Mouse (Mus musculus): Measurements from ENCODE around the gene Abcc8. TPM values are rescaled to one million over a fixed set of nuclear protein-coding genes. Genes with fewer than 3 reads are reported as not detected.

The Abcc8 gene
- polyA plus RNA-seq, 1 experiment, result not detected

DNA sequence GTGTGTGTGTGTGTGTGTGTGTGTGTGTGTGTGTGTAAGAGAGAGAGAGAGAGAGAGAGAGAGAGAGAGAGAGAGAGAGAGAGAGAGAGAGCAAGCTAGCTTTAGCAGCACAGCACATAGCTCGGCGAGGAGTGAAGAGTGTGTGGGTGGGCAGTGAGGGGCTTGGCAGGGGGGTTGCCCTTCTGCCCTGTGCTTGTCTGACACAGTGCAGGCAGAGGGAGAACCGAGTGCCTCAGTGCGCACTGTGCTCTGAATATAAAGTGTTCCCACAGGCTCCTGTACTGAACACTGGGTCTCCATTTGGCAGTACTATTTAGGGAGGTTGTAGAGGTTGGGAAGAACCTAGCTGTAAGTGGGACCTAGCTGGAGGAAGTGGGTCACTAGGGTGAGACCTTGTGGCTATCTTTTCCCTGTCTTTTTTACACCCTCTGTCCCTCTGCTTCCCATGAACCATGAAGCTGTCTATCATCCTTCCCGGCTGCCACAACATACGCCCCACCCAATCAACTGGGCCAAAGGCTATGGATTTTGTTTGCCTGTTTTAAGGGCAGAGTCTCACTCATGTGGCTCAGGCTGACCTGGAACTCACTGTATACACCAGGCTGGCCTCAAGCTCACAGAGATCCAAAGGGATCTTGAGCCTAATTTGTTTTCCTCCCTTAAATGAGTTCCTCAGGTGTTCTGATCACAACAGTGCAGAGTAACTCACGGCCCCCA lies 50.2 kb downstream of the Abcc8 start:
- 73% methylated on average over 7 of the region's 7 CpGs for WGBS
- no peak for TF ChIP-seq POLR2A (IDR thresholded peaks at IDR 0.05; ENCODE audit: borderline replicate concordance, control insufficient read depth, low read depth, low read length)
- TF ChIP-seq CTCF (IDR thresholded peaks at IDR 0.05; ENCODE audit: control insufficient read depth, insufficient read depth, low read length), result no peak
- H3K4me3 ChIP-seq (replicated peaks; ENCODE audit: control insufficient read depth, low read depth, low read length), result no peak overlapping the region
- H3K4me1 ChIP-seq (ENCODE audit: control insufficient read depth, insufficient read depth, low read length), result no peaks in the 10 kb centered on the region
- no peak overlapping the region for H3K27ac ChIP-seq (ENCODE audit: control insufficient read depth, insufficient read depth, low read depth, low read length, poor library complexity)

DNA sequence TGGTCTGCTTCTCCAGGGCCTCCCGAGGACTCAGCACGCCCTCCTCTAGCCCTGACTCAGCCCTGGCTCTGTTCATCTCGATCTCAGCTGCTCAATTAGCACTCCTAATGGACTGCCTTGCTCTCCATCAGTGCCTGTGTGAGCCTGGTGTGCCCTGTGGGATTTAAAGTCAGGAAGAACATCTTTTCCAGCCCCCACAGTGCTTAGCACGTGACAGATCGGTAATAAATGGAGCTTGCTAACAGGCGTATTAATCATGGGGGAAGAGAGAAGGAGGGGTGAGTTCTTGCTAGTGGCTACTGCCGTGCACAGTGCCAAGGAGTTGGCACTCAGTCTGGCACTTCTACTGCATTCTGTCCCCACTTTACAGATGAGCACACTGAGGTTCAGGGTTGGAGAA lies 51.6 kb downstream of the Abcc8 start:
- H3K4me1 ChIP-seq (ENCODE audit: control insufficient read depth, insufficient read depth, low read length), result no peaks in the 10 kb centered on the region
- WGBS, result 58% methylated on average over 7 of the region's 7 CpGs
- H3K27ac ChIP-seq (ENCODE audit: control insufficient read depth, insufficient read depth, low read depth, low read length, poor library complexity), result no peak overlapping the region
- no peak overlapping the region for H3K4me3 ChIP-seq (replicated peaks; ENCODE audit: control insufficient read depth, low read depth, low read length)
- TF ChIP-seq POLR2A (IDR thresholded peaks at IDR 0.05; ENCODE audit: borderline replicate concordance, control insufficient read depth, low read depth, low read length), result no peak
- no peak for TF ChIP-seq CTCF (IDR thresholded peaks at IDR 0.05; ENCODE audit: control insufficient read depth, insufficient read depth, low read length)

DNA sequence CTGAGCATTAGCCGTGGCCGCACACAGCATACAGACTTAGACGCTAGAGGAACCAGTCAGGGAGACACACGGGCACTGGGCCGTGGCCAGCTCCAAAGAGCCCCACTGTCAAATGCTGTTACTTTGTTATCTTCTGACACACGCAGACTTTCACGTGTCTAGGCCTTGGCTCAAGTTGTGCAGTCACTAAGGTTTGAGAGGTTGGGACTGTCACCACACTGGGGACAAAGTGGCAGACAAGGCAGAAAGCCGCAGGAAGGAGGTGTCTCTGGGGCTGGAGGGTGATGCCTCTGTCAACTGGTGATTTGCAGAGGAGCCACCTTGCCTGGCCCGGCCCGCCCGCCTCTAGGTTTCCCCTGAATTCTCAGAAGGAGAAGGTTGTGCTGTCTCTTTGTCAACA lies 54.5 kb downstream of the Abcc8 start:
- Histone ChIP-seq H3K4me3 (replicated peaks; ENCODE audit: control insufficient read depth, low read depth, low read length) (no peak overlapping the region), H3K4me1 (ENCODE audit: control insufficient read depth, insufficient read depth, low read length) (no peaks in the 10 kb centered on the region), H3K27ac (ENCODE audit: control insufficient read depth, insufficient read depth, low read depth, low read length, poor library complexity) (no peak overlapping the region)
- 84% methylated on average over 11 of the region's 11 CpGs for WGBS
- TF ChIP-seq POLR2A (IDR thresholded peaks at IDR 0.05; ENCODE audit: borderline replicate concordance, control insufficient read depth, low read depth, low read length) (no peak), CTCF (IDR thresholded peaks at IDR 0.05; ENCODE audit: control insufficient read depth, insufficient read depth, low read length) (no peak)

DNA sequence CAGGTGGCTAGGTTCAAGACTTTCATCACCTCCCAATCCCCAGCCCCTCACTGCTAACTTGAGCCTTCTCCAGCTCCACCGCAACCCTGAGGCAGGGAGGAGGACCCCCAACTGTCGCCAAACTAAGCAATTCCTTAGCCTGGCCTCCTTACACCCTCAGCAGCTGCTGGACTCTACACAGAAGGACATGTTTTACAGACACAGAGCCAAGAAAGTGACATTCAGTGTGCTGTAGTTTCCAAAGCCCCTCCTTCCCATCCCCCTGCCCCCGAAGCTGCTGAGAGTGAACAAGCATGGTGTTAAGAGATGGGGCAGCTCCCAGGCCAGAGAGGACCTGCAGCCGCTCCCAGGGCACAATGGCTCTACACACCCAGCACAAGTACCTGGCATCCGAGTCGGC lies 55.4 kb downstream of the Abcc8 start:
- WGBS, result 74% methylated on average over 6 of the region's 6 CpGs
- no peak overlapping the region for H3K27ac ChIP-seq (ENCODE audit: control insufficient read depth, insufficient read depth, low read depth, low read length, poor library complexity)
- TF ChIP-seq POLR2A (IDR thresholded peaks at IDR 0.05; ENCODE audit: borderline replicate concordance, control insufficient read depth, low read depth, low read length), result no peak
- TF ChIP-seq CTCF (IDR thresholded peaks at IDR 0.05; ENCODE audit: control insufficient read depth, insufficient read depth, low read length), result no peak
- H3K4me1 ChIP-seq (ENCODE audit: control insufficient read depth, insufficient read depth, low read length), result no peaks in the 10 kb centered on the region
- no peak overlapping the region for H3K4me3 ChIP-seq (replicated peaks; ENCODE audit: control insufficient read depth, low read depth, low read length)

DNA sequence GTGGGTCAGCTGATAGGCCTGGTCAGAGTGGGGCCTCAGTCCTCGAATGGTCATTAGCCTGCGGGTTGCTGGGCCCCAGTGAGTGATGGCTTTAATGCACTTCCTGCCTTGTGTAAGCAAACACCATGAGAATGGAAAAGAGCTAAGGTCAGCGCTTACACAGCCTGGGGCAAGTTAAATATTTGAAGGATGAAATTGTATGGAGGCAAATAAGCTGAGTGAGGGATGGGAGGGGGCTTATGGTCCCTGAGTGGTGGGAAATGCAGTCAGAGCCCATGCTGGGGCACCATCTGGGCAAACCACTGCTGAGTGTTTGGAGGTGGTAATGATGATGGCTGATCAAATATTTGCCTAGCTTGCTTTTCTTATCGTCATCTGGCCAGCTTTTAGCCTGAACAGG lies 56.9 kb downstream of the Abcc8 start:
- TF ChIP-seq CTCF (IDR thresholded peaks at IDR 0.05; ENCODE audit: control insufficient read depth, insufficient read depth, low read length) (no peak), POLR2A (IDR thresholded peaks at IDR 0.05; ENCODE audit: borderline replicate concordance, control insufficient read depth, low read depth, low read length) (no peak)
- 63% methylated on average over 4 of the region's 4 CpGs for WGBS
- no peaks in the 10 kb centered on the region for H3K4me1 ChIP-seq (ENCODE audit: control insufficient read depth, insufficient read depth, low read length)

DNA sequence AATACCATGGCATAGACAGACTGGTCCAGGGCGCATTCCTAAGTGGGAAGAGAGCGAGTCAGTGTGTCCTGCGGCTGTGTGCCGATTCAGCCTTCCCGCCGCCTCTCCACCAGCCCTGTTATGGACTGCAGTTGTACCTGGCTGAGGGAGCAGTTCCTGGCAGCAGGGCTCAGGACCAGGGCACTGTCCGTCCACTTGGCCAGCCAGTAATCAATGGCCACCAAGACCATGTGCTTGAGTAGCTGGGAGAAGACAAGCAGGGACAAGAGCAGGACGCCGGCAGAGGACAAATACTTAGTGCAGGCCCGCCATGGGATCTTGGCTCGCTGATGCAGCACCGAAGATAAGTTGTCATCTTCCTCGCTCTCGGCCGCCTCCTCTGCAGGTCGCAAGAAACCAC lies 62.8 kb downstream of the Abcc8 start:
- TF ChIP-seq POLR2A (IDR thresholded peaks at IDR 0.05; ENCODE audit: borderline replicate concordance, control insufficient read depth, low read depth, low read length) (no peak), CTCF (IDR thresholded peaks at IDR 0.05; ENCODE audit: control insufficient read depth, insufficient read depth, low read length) (no peak)
- H3K4me3 ChIP-seq (replicated peaks; ENCODE audit: control insufficient read depth, low read depth, low read length), result no peak overlapping the region
- no peak overlapping the region for H3K27ac ChIP-seq (ENCODE audit: control insufficient read depth, insufficient read depth, low read depth, low read length, poor library complexity)
- no peaks in the 10 kb centered on the region for H3K4me1 ChIP-seq (ENCODE audit: control insufficient read depth, insufficient read depth, low read length)
- WGBS, result 89% methylated on average over 16 of the region's 16 CpGs

More for the DNA sequence above, 56.9 kb downstream of the Abcc8 start:
- no peak overlapping the region for H3K4me3 ChIP-seq (replicated peaks; ENCODE audit: control insufficient read depth, low read depth, low read length)
- no peak overlapping the region for H3K27ac ChIP-seq (ENCODE audit: control insufficient read depth, insufficient read depth, low read depth, low read length, poor library complexity)

DNA sequence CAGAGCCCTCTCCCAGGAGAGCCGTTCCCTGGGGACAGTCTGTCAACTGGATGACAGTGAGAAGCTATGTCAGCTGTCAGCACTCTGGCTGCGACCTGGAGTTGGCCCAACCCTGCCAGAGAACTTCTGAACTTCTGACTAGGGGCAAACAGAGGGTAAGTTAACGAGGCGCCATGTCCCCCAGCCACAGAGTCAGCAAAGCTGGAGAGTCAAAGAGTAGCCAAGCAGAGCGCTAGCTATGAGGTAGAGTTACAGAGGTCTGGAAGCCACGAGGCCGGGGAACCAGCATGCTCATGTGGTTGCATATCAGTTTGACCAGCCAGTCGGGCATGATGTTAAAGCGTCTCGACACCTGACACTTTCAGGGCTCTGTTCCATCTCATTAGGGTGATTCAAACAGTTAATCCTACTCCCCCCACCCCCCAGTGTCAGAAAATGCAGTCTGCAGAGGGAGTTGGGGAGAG lies 63.7 kb downstream of the Abcc8 start:
- no peaks in the 10 kb centered on the region for H3K4me1 ChIP-seq (ENCODE audit: control insufficient read depth, insufficient read depth, low read length)
- WGBS, result 52% methylated on average over 10 of the region's 10 CpGs
- TF ChIP-seq CTCF (IDR thresholded peaks at IDR 0.05; ENCODE audit: control insufficient read depth, insufficient read depth, low read length) (no peak), POLR2A (IDR thresholded peaks at IDR 0.05; ENCODE audit: borderline replicate concordance, control insufficient read depth, low read depth, low read length) (no peak)
- H3K4me3 ChIP-seq (replicated peaks; ENCODE audit: control insufficient read depth, low read depth, low read length), result no peak overlapping the region
- H3K27ac ChIP-seq (ENCODE audit: control insufficient read depth, insufficient read depth, low read depth, low read length, poor library complexity), result no peak overlapping the region

DNA sequence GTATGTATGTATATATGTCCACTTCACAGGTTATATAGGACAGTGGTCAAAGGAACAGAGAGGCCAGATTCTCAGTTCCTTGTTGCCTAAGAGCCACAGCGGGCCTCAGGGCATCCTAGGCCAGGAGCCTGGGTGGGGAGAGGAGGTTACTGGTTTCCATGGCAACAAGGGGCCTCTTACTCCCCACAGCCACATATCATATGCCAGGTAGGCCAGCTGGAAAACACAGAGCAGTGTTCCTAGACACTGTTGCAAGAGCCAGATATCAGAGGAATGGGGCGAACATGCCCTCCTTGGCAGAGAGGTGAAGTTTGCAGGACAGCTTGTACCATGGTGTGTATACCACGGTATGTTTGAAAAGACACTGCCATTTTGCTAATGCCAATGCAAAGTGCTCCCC lies 66.4 kb downstream of the Abcc8 start:
- H3K4me3 ChIP-seq (replicated peaks; ENCODE audit: control insufficient read depth, low read depth, low read length), result no peak overlapping the region
- no peaks in the 10 kb centered on the region for H3K4me1 ChIP-seq (ENCODE audit: control insufficient read depth, insufficient read depth, low read length)
- WGBS, result 65% methylated on average over 3 of the region's 3 CpGs
- H3K27ac ChIP-seq (ENCODE audit: control insufficient read depth, insufficient read depth, low read depth, low read length, poor library complexity), result no peak overlapping the region
- no peak for TF ChIP-seq CTCF (IDR thresholded peaks at IDR 0.05; ENCODE audit: control insufficient read depth, insufficient read depth, low read length)

DNA sequence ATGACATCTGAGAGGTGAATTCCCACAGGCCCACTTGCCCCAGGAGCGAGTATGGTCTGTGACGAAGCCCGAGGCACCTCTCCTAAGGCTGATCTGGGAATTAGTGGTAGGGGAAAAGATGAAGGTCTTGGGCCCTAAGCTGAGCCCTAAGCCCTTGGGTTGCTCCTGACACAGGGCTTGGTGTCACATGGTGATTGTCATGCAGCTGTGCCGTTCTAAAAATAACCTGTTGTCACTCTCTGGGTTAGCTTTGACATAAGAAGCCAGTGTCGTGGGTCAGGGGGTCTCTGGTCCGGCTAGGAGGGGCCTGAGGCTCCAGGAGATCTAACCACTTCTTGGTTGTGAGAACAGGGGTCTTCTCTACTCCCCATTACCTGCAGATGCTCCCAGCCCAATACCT lies 67.9 kb downstream of the Abcc8 start:
- 60% methylated on average over 6 of the region's 6 CpGs for WGBS
- Histone ChIP-seq H3K4me1 (ENCODE audit: control insufficient read depth, insufficient read depth, low read length) (no peaks in the 10 kb centered on the region), H3K27ac (ENCODE audit: control insufficient read depth, insufficient read depth, low read depth, low read length, poor library complexity) (no peak overlapping the region), H3K4me3 (replicated peaks; ENCODE audit: control insufficient read depth, low read depth, low read length) (no peak overlapping the region)
- TF ChIP-seq CTCF (IDR thresholded peaks at IDR 0.05; ENCODE audit: control insufficient read depth, insufficient read depth, low read length) (no peak), POLR2A (IDR thresholded peaks at IDR 0.05; ENCODE audit: borderline replicate concordance, control insufficient read depth, low read depth, low read length) (no peak)

All from bone marrow, adult 2 months (tissue).